Mouse (Mus musculus) liver, embryonic 12.5 days (tissue): ENCODE measurements around the gene Dcdc2b. TPM values are rescaled to one million over a fixed set of nuclear protein-coding genes. Genes with fewer than 3 reads are reported as not detected.
A peak's percentile ranks its signal among the peaks of the same experiment; 100 is the strongest.

ENCODE experiments used
- ATAC-seq: fragments of 200-750 bp; cut with Nextera tagmentation; 2 replicates; pipeline ENCODE4 v1.8.0; 2017; ENCODE audit warnings: moderate number of reproducible peaks, mild to moderate bottlenecking, moderate library complexity
- H3K27ac ChIP-seq: fragments of 300-500 bp; sonication (generic); 2 replicates; pipeline ENCODE4 v1.5.1; 2016; ENCODE audit warnings: mild to moderate bottlenecking
- H3K27me3 ChIP-seq: fragments of 300-500 bp; sonication (generic); replicated peaks from 2 replicates; pipeline ENCODE4 v1.6.1; 2016; ENCODE audit warnings: mild to moderate bottlenecking, moderate library complexity
- H3K36me3 ChIP-seq: fragments of 300-500 bp; sonication (generic); 2 replicates; pipeline ENCODE4 v1.6.1; 2016; ENCODE audit warnings: mild to moderate bottlenecking, moderate library complexity
- H3K4me1 ChIP-seq: fragments of 300-500 bp; sonication (generic); 2 replicates; pipeline ENCODE4 v1.6.1; 2016
- H3K4me2 ChIP-seq: fragments of 300-500 bp; sonication (generic); 2 replicates; pipeline ENCODE4 v1.6.1; 2016; ENCODE audit warnings: mild to moderate bottlenecking, moderate library complexity
- H3K4me3 ChIP-seq: fragments of 300-500 bp; sonication (generic); 2 replicates; pipeline ENCODE4 v1.5.1; 2016; ENCODE audit warnings: mild to moderate bottlenecking, moderate library complexity
- H3K9ac ChIP-seq: fragments of 300-500 bp; sonication (generic); 2 replicates; pipeline ENCODE4 v1.6.1; 2016; ENCODE audit warnings: mild to moderate bottlenecking, moderate library complexity
- H3K9me3 ChIP-seq: fragments of 300-500 bp; sonication (generic); replicated peaks from 2 replicates; pipeline ENCODE4 v1.6.1; 2016; ENCODE audit warnings: mild to moderate bottlenecking, moderate library complexity
- WGBS: fragments of 180-500 bp; shearing (Covaris S2); methylation state at CpG from one replicate; pipeline ENCODE4 v1.1.7; 2016; ENCODE audit not compliant: insufficient replicate concordance; 5-methylcytosine and 5-hydroxymethylcytosine counted together
- polyA plus RNA-seq: library from polyadenylated mRNA; unstranded; fragments of >200 nt; fragmentation: Nextera tagmentation; extraction: Ambion mirVana; gene quantifications from 2 replicates; pipeline ENCODE4 v1.2.1, GENCODE M21; 2016

The Dcdc2b gene
- polyA plus RNA-seq, 1 experiment from 2014 or later = 1.3 TPM

GRCm38 (mm10) chr4:129572236-129573092 is 41.6 kb downstream of the Dcdc2b start:
- no peak for ATAC-seq
- H3K27ac ChIP-seq = 0 out of 2 replicates have a peak overlapping the region, but pooled peaks have one; percentile 20
- peaks cover 13% of the 10 kb centered on the region for H3K4me1 ChIP-seq

DNA sequence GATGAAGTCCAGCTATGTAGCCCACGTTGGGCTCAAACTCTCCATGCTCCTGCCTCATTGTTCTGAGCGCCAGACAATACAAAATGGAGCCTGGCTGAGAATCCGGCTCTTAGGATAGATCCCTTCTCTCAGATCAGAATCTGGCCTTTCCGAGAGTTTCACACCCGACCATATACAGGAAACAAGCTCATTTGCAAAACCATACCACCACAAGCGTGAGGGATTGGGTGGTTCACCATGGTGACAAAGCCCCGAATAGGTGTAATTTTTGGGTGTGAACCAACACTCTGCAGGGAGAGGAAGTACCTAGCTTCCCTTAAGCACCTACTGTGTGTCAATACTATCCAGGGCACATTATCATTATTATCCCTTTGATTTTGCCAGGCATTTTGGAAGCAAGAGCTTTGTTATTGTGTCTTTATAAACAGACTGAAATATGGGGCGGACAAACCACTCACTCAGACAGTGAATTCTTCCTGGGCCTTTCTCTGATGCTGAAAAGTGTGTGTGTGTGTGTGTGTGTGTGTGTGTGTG is 42.4 kb downstream of the Dcdc2b start:
- Histone ChIP-seq H3K4me1 (peaks cover 8% of the 10 kb centered on the region), H3K9ac (no peak overlapping the region), H3K27ac (0 out of 2 replicates have a peak overlapping the region, but pooled peaks have one; percentile 20), H3K36me3 (no peaks in the 10 kb centered on the region), H3K27me3 (peaks cover 20% of the 10 kb centered on the region), H3K4me2 (no peak overlapping the region), H3K9me3 (no peaks in the 10 kb centered on the region), H3K4me3 (no peak overlapping the region)
- no peak for ATAC-seq
- WGBS = 62% methylated on average over 8 of the region's 8 CpGs

More at GRCm38 (mm10) chr4:129572236-129573092, 41.6 kb downstream of the Dcdc2b start:
- Histone ChIP-seq H3K9ac (no peak overlapping the region), H3K9me3 (no peaks in the 10 kb centered on the region), H3K4me2 (no peak overlapping the region), H3K36me3 (no peaks in the 10 kb centered on the region), H3K27me3 (peaks cover 29% of the 10 kb centered on the region), H3K4me3 (no peak overlapping the region)
- WGBS = 68% methylated on average over 13 of the region's 13 CpGs

GRCm38 (mm10) chr4:129570028-129570427 is 44.0 kb downstream of the Dcdc2b start:
- no peak overlapping the region for H3K4me3 ChIP-seq
- peaks cover 2% of the 10 kb centered on the region for H3K4me1 ChIP-seq
- no peaks in the 10 kb centered on the region for H3K9me3 ChIP-seq
- H3K9ac ChIP-seq = no peak overlapping the region
- 71% methylated on average over 6 of the region's 6 CpGs for WGBS
- H3K27ac ChIP-seq = no peak overlapping the region
- H3K36me3 ChIP-seq = no peaks in the 10 kb centered on the region
- peaks cover 15% of the 10 kb centered on the region; the same call in 1 of the 2 replicates for H3K27me3 ChIP-seq
- no peak overlapping the region for H3K4me2 ChIP-seq
- no peak for ATAC-seq

DNA sequence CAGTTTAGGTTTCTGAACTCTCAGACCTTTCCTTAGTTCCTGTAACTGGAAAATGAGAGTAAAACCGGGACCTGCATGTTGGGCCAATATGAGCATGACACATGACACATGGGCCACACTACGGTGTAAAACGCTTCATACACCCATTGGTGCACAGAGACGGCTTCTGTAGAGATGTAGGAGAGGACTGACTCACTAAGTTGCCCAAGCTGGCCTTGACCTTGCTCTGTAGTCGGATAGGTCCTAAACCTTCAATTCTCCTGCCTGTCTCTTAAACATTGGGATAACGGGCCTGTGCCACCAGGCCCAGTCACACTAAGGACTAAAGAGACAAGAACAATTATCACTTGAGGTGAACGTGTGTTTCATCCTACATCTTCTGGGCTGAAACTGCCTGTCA is 45.7 kb downstream of the Dcdc2b start:
- peaks cover 14% of the 10 kb centered on the region for H3K27me3 ChIP-seq
- H3K36me3 ChIP-seq = no peaks in the 10 kb centered on the region
- ATAC-seq = no peak
- H3K27ac ChIP-seq = no peak overlapping the region
- no peak overlapping the region for H3K4me2 ChIP-seq
- no peaks in the 10 kb centered on the region for H3K4me1 ChIP-seq
- H3K4me3 ChIP-seq = no peak overlapping the region
- no peaks in the 10 kb centered on the region for H3K9me3 ChIP-seq
- 73% methylated on average over 7 of the region's 7 CpGs for WGBS
- no peak overlapping the region for H3K9ac ChIP-seq

DNA sequence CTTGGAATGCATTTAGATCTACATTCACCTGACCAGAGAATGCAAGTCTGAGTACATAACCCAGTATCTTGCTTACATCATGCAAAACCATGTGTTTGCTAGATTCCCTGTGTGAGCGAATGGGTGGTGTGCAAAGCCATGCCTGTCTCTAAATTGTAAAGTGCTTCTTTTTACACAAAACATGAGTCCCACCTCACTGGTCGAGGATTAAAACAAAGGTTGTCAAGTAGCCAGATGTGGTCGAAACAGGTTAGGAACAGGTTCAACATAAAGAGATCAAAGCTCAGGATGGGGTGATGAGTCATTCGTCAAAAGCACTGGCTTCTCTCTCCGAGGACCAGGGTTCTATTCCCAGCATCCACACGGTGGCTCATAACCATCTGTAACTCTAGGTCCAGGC is 48.9 kb downstream of the Dcdc2b start:
- H3K27me3 ChIP-seq = peaks cover 9% of the 10 kb centered on the region; the same call in 1 of the 2 replicates
- ATAC-seq = no peak
- H3K4me1 ChIP-seq = peaks cover 11% of the 10 kb centered on the region
- no peaks in the 10 kb centered on the region for H3K36me3 ChIP-seq
- no peak overlapping the region for H3K4me3 ChIP-seq
- WGBS = 66% methylated on average over 6 of the region's 6 CpGs
- H3K4me2 ChIP-seq = no peak overlapping the region
- H3K9ac ChIP-seq = no peak overlapping the region
- H3K27ac ChIP-seq = no peak overlapping the region
- no peaks in the 10 kb centered on the region for H3K9me3 ChIP-seq

GRCm38 (mm10) chr4:129563718-129564117 is 50.3 kb downstream of the Dcdc2b start:
- no peak overlapping the region for H3K9ac ChIP-seq
- H3K4me1 ChIP-seq = peaks cover 11% of the 10 kb centered on the region
- H3K4me2 ChIP-seq = no peak overlapping the region
- no peaks in the 10 kb centered on the region for H3K9me3 ChIP-seq
- no peak overlapping the region for H3K4me3 ChIP-seq
- no peak overlapping the region for H3K27ac ChIP-seq
- H3K36me3 ChIP-seq = no peaks in the 10 kb centered on the region
- H3K27me3 ChIP-seq = peaks cover 11% of the 10 kb centered on the region; the same call in 1 of the 2 replicates
- no peak for ATAC-seq
- WGBS = 70% methylated on average over 8 of the region's 8 CpGs

DNA sequence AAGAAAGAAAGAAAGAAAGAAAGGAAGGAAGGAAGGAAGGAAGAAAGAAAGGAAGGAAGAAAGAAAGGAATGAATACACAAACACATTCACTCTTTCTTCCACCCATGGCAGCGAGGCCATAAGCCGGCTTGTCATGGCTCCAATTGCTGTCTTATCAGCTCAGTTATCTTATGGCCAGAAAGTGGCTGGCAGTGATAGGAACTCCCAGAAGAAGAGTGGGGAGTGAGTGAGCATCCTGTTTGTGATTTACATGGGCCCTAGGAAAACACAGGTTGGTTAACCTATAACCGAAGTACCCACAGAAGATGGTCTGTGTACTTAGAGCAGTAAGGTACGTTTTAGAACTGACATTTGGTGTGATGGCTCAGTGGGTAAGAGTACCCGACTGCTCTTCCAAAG is 52.9 kb downstream of the Dcdc2b start:
- H3K4me3 ChIP-seq = no peak overlapping the region
- H3K4me1 ChIP-seq = peaks cover 34% of the 10 kb centered on the region
- H3K4me2 ChIP-seq = no peak overlapping the region
- no peak overlapping the region for H3K27ac ChIP-seq
- no peak overlapping the region for H3K9ac ChIP-seq
- WGBS = 59% methylated on average over 5 of the region's 5 CpGs
- no peak for ATAC-seq
- peaks cover 11% of the 10 kb centered on the region; the same call in 1 of the 2 replicates for H3K27me3 ChIP-seq
- no peaks in the 10 kb centered on the region for H3K36me3 ChIP-seq
- no peaks in the 10 kb centered on the region for H3K9me3 ChIP-seq

Other genes starting within 250 kb of the Dcdc2b start
- gene Zbtb8a, start 236.1 kb downstream of the Dcdc2b start, polyA plus RNA-seq = 3.1 TPM in 2 replicates
- gene Zbtb8b, start 173.4 kb downstream of the Dcdc2b start, polyA plus RNA-seq = 1.3 and 1.5 TPM in 2 replicates
- gene Bsdc1, start 152.7 kb downstream of the Dcdc2b start, polyA plus RNA-seq = 36.7 and 37.4 TPM in 2 replicates
- gene Tssk3, start 123.2 kb downstream of the Dcdc2b start, polyA plus RNA-seq = not detected in 2 replicates
- gene Fam229a, start 123.1 kb downstream of the Dcdc2b start, polyA plus RNA-seq = not detected in 2 replicates
- gene Marcksl1, start 100.7 kb downstream of the Dcdc2b start, polyA plus RNA-seq = 192 and 195 TPM in 2 replicates
- 140 and 145 TPM in 2 replicates for gene Hdac1, start 71.5 kb downstream of the Dcdc2b start, polyA plus RNA-seq
- 4.1 and 5.1 TPM in 2 replicates for gene Lck, start 40.6 kb downstream of the Dcdc2b start, polyA plus RNA-seq
- 6.3 and 7.9 TPM in 2 replicates for gene Fam167b, start 35.7 kb downstream of the Dcdc2b start, polyA plus RNA-seq
- 219 and 226 TPM in 2 replicates for gene Eif3i, start 13.6 kb downstream of the Dcdc2b start, polyA plus RNA-seq
- gene Tmem234, start 13.6 kb downstream of the Dcdc2b start, polyA plus RNA-seq = 147 and 159 TPM in 2 replicates
- gene Iqcc, start 4.8 kb upstream of the Dcdc2b start, polyA plus RNA-seq = 14.7 and 16.5 TPM in 2 replicates
- 16.6 and 19.9 TPM in 2 replicates for gene Ccdc28b, start 9.7 kb upstream of the Dcdc2b start, polyA plus RNA-seq
- gene Txlna, start 26.8 kb upstream of the Dcdc2b start, polyA plus RNA-seq = 45.4 and 45.7 TPM in 2 replicates
- gene Kpna6, start 58.5 kb upstream of the Dcdc2b start, polyA plus RNA-seq = 10.0 and 10.3 TPM in 2 replicates
- 4.9 and 6.0 TPM in 2 replicates for gene Tmem39b, start 82.6 kb upstream of the Dcdc2b start, polyA plus RNA-seq
- 59.4 and 60.2 TPM in 2 replicates for gene Khdrbs1, start 128.0 kb upstream of the Dcdc2b start, polyA plus RNA-seq
- gene Ptp4a2, start 197.0 kb upstream of the Dcdc2b start, polyA plus RNA-seq = 229 and 244 TPM in 2 replicates